Mouse (Mus musculus) kidney, postnatal 4 days (tissue): ENCODE results near the gene Slc26a8.

ENCODE experiments used
- DNase-seq, 2 experiments: peaks; one replicate each; pipeline ENCODE4 v3.0.0; 2021; ENCODE audit warnings: mixed read lengths in 2 of 2

Gene Slc26a8

GRCm38 (mm10) chr17:28640113-28640512 lies 49.9 kb downstream of the Slc26a8 start:
- DNase-seq = no peak

GRCm38 (mm10) chr17:28637711-28638690 lies 52.0 kb downstream of the Slc26a8 start:
- no peak for DNase-seq

- no peak for DNase-seq
Observed at GRCm38 (mm10) chr17:28635842-28636241, 54.2 kb downstream of the Slc26a8 start.

- no peak for DNase-seq
Observed at GRCm38 (mm10) chr17:28629125-28629524, 60.9 kb downstream of the Slc26a8 start.

- DNase-seq = no peak
Observed at GRCm38 (mm10) chr17:28628248-28629124, 61.5 kb downstream of the Slc26a8 start.

GRCm38 (mm10) chr17:28626937-28627336 lies 63.1 kb downstream of the Slc26a8 start:
- DNase-seq = no peak

GRCm38 (mm10) chr17:28625327-28625726 lies 64.7 kb downstream of the Slc26a8 start:
- DNase-seq = no peak

GRCm38 (mm10) chr17:28624841-28625240 lies 65.2 kb downstream of the Slc26a8 start:
- no peak for DNase-seq

- DNase-seq = peak; percentile 94 to 96
Observed at GRCm38 (mm10) chr17:28622300-28622759, 67.7 kb downstream of the Slc26a8 start, which contains the start of gene Srpk1. Gene Srpk1, minus strand, starts transcription at chr17:28622709.

- peak; percentile 66 to 78 for DNase-seq
Observed at GRCm38 (mm10) chr17:28621381-28622299, 68.4 kb downstream of the Slc26a8 start.

- DNase-seq = no peak
Observed at GRCm38 (mm10) chr17:28618775-28619174, 71.3 kb downstream of the Slc26a8 start.

- DNase-seq = no peak
Observed at GRCm38 (mm10) chr17:28618124-28618523, 71.9 kb downstream of the Slc26a8 start.

GRCm38 (mm10) chr17:28617636-28618035 lies 72.4 kb downstream of the Slc26a8 start:
- DNase-seq = no peak

- no peak for DNase-seq
Observed at GRCm38 (mm10) chr17:28615332-28615731, 74.7 kb downstream of the Slc26a8 start.

GRCm38 (mm10) chr17:28613096-28613495 lies 76.9 kb downstream of the Slc26a8 start:
- no peak for DNase-seq

GRCm38 (mm10) chr17:28612603-28613002 lies 77.4 kb downstream of the Slc26a8 start:
- no peak for DNase-seq

- DNase-seq = no peak
Observed at GRCm38 (mm10) chr17:28609543-28609942, 80.5 kb downstream of the Slc26a8 start.

GRCm38 (mm10) chr17:28601557-28602250 lies 88.3 kb downstream of the Slc26a8 start:
- DNase-seq = peak; percentile 15 to 42

GRCm38 (mm10) chr17:28600780-28601179 lies 89.3 kb downstream of the Slc26a8 start:
- DNase-seq = no peak

- no peak for DNase-seq
Observed at GRCm38 (mm10) chr17:28593965-28594364, 96.1 kb downstream of the Slc26a8 start.

- DNase-seq = peak; percentile 88 to 90
Observed at GRCm38 (mm10) chr17:28592998-28593397, 97.0 kb downstream of the Slc26a8 start.
